Mouse (Mus musculus): ENCODE measurements around the gene Shd. TPM values are rescaled to one million over a fixed set of nuclear protein-coding genes. Genes with fewer than 3 reads are reported as not detected.

Gene Shd
- polyA plus RNA-seq, 1 experiment from 2014 or later: 109 TPM

DNA sequence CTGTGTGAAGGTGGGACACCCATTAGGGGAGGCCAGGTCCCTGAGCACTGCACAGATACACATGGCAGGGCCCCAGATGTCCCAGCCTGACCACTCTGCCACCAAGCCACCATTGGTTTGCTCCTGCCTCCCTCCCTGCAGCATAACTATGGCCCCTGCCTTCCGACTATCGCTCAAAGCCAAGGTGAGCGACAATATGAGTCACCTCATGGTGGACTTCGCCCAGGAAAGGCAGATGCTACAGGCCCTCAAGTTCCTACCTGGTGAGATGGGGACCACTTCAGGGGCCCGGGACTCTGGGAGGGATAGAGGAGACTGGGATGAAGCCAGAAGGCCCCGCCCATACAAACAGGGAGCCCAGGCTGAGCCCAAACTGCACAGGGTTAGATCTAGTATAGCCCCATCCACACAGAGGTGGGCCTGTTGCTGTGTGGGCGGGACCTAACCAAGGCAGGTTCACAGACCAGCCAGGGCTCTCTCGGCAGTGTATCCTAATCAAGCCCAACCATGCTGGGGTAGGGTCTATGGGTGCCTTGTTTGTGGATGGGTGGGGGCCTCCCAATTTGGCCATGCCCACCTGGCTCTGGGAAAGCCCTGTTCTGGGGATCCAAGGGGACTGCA is 20.1 kb downstream of the Shd start:
- H3K9ac ChIP-seq (ENCODE audit: low read length): no peak overlapping the region
- no peaks in the 10 kb centered on the region for H3K9me3 ChIP-seq (replicated peaks; ENCODE audit: control insufficient read depth, low read length)
- no peaks in the 10 kb centered on the region for H3K27me3 ChIP-seq (replicated peaks; ENCODE audit: control insufficient read depth, insufficient read depth, low read length)
- H3K4me1 ChIP-seq (ENCODE audit: control insufficient read depth, insufficient read depth, low read length): peaks cover 9% of the 10 kb centered on the region
- H3K27ac ChIP-seq (ENCODE audit: low read depth, low read length): no peak overlapping the region
- peaks cover 50% of the 10 kb centered on the region for H3K36me3 ChIP-seq (ENCODE audit: control insufficient read depth, insufficient read depth, low read length)
- DNase-seq (ENCODE audit: low spot score) (no peak), ATAC-seq (no peak)
- WGBS: 91% methylated on average over 8 of the region's 8 CpGs
- no peak overlapping the region for H3K4me3 ChIP-seq (ENCODE audit: low read depth, low read length)
- no peak overlapping the region for H3K4me2 ChIP-seq (ENCODE audit: low read length)

DNA sequence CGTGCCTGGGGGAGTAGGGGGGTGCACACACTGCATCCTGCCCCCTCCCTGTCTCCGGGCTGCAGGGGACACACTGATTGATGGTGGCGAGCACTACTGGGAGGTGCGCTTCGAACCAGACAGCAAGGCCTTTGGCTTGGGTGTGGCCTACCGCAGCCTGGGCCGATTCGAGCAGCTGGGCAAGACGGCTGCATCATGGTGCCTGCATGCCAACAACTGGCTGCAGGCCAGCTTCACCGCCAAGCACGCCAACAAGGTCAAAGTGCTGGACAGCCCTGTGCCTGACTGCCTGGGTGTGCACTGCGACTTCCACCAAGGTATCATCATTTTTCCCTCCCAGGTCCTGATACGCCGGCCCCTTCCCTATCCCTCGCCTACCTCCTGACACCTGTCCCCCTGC is 25.7 kb downstream of the Shd start:
- WGBS: 87% methylated on average over 15 of the region's 15 CpGs
- Histone ChIP-seq H3K4me2 (ENCODE audit: low read length) (no peak overlapping the region), H3K4me3 (ENCODE audit: low read depth, low read length) (no peak overlapping the region), H3K9ac (ENCODE audit: low read length) (no peak overlapping the region), H3K4me1 (ENCODE audit: control insufficient read depth, insufficient read depth, low read length) (0 out of 2 replicates have a peak, but pooled peaks cover 5% of the 10 kb centered on the region), H3K27me3 (replicated peaks; ENCODE audit: control insufficient read depth, insufficient read depth, low read length) (peaks cover 8% of the 10 kb centered on the region), H3K9me3 (replicated peaks; ENCODE audit: control insufficient read depth, low read length) (no peaks in the 10 kb centered on the region), H3K36me3 (ENCODE audit: control insufficient read depth, insufficient read depth, low read length) (peaks cover 47% of the 10 kb centered on the region), H3K27ac (ENCODE audit: low read depth, low read length) (no peak overlapping the region)
- no peak for ATAC-seq
- no peak for DNase-seq (ENCODE audit: low spot score)

- Histone ChIP-seq H3K9ac (ENCODE audit: low read length) (no peak overlapping the region), H3K27me3 (replicated peaks; ENCODE audit: control insufficient read depth, insufficient read depth, low read length) (peaks cover 8% of the 10 kb centered on the region), H3K4me3 (ENCODE audit: low read depth, low read length) (no peak overlapping the region), H3K9me3 (replicated peaks; ENCODE audit: control insufficient read depth, low read length) (no peaks in the 10 kb centered on the region), H3K4me1 (ENCODE audit: control insufficient read depth, insufficient read depth, low read length) (no peaks in the 10 kb centered on the region), H3K36me3 (ENCODE audit: control insufficient read depth, insufficient read depth, low read length) (peaks cover 16% of the 10 kb centered on the region), H3K4me2 (ENCODE audit: low read length) (no peak overlapping the region), H3K27ac (ENCODE audit: low read depth, low read length) (no peak overlapping the region)
- 9% methylated on average over 30 of the region's 30 CpGs for WGBS
- DNase-seq (ENCODE audit: low spot score) (no peak), ATAC-seq (0 out of 2 replicates have a peak, but pooled peaks have one; percentile 21)
Observed at GRCm38 (mm10) chr17:55999794-56000499, 29.7 kb downstream of the Shd start.

- no peak overlapping the region for H3K9ac ChIP-seq (ENCODE audit: low read length)
- ATAC-seq (no peak), DNase-seq (ENCODE audit: low spot score) (no peak)
- peaks cover 12% of the 10 kb centered on the region for H3K27me3 ChIP-seq (replicated peaks; ENCODE audit: control insufficient read depth, insufficient read depth, low read length)
- H3K4me1 ChIP-seq (ENCODE audit: control insufficient read depth, insufficient read depth, low read length): peaks cover 4% of the 10 kb centered on the region; the same call in 1 of the 2 replicates
- no peaks in the 10 kb centered on the region for H3K9me3 ChIP-seq (replicated peaks; ENCODE audit: control insufficient read depth, low read length)
- no peaks in the 10 kb centered on the region for H3K36me3 ChIP-seq (ENCODE audit: control insufficient read depth, insufficient read depth, low read length)
- no peak overlapping the region for H3K4me3 ChIP-seq (ENCODE audit: low read depth, low read length)
- H3K27ac ChIP-seq (ENCODE audit: low read depth, low read length): no peak overlapping the region
- WGBS: 88% methylated on average over 3 of the region's 3 CpGs
- no peak overlapping the region for H3K4me2 ChIP-seq (ENCODE audit: low read length)
Observed at GRCm38 (mm10) chr17:56003000-56003399, 32.7 kb downstream of the Shd start.

GRCm38 (mm10) chr17:56005415-56006061 is 35.3 kb downstream of the Shd start, which contains the start of the genes Stap2 and Mpnd:
TSS of gene Stap2 (minus strand) at chr17:56005584.
TSS of gene Mpnd (plus strand) at chr17:56005711.
- Histone ChIP-seq H3K4me2 (ENCODE audit: low read length) (no peak within 1 kb of the TSS), H3K4me1 (ENCODE audit: control insufficient read depth, insufficient read depth, low read length) (peaks cover 12% of the 10 kb centered on the region), H3K27me3 (replicated peaks; ENCODE audit: control insufficient read depth, insufficient read depth, low read length) (peaks cover 7% of the 10 kb centered on the region; the same call in 1 of the 2 replicates), H3K9ac (ENCODE audit: low read length) (no peak within 1 kb of the TSS), H3K4me3 (ENCODE audit: low read depth, low read length) (no peak within 1 kb of the TSS), H3K9me3 (replicated peaks; ENCODE audit: control insufficient read depth, low read length) (no peaks in the 10 kb centered on the region), H3K27ac (ENCODE audit: low read depth, low read length) (no peak within 1 kb of the TSS), H3K36me3 (ENCODE audit: control insufficient read depth, insufficient read depth, low read length) (no peaks in the 10 kb centered on the region)
- no peak for ATAC-seq
- WGBS: 57% methylated on average over 13 of the region's 13 CpGs
- DNase-seq (ENCODE audit: low spot score): peak; percentile 58

- Histone ChIP-seq H3K9ac (ENCODE audit: low read length) (no peak overlapping the region), H3K4me2 (ENCODE audit: low read length) (no peak overlapping the region), H3K9me3 (replicated peaks; ENCODE audit: control insufficient read depth, low read length) (no peaks in the 10 kb centered on the region), H3K4me1 (ENCODE audit: control insufficient read depth, insufficient read depth, low read length) (peaks cover 15% of the 10 kb centered on the region), H3K4me3 (ENCODE audit: low read depth, low read length) (no peak overlapping the region), H3K27me3 (replicated peaks; ENCODE audit: control insufficient read depth, insufficient read depth, low read length) (0 out of 2 replicates have a peak, but pooled peaks cover 4% of the 10 kb centered on the region), H3K36me3 (ENCODE audit: control insufficient read depth, insufficient read depth, low read length) (peaks cover 12% of the 10 kb centered on the region), H3K27ac (ENCODE audit: low read depth, low read length) (no peak overlapping the region)
- no peak for DNase-seq (ENCODE audit: low spot score)
- no peak for ATAC-seq
- WGBS: 43% methylated on average over 10 of the region's 10 CpGs
Observed at GRCm38 (mm10) chr17:56006956-56007355, 36.7 kb downstream of the Shd start.

DNA sequence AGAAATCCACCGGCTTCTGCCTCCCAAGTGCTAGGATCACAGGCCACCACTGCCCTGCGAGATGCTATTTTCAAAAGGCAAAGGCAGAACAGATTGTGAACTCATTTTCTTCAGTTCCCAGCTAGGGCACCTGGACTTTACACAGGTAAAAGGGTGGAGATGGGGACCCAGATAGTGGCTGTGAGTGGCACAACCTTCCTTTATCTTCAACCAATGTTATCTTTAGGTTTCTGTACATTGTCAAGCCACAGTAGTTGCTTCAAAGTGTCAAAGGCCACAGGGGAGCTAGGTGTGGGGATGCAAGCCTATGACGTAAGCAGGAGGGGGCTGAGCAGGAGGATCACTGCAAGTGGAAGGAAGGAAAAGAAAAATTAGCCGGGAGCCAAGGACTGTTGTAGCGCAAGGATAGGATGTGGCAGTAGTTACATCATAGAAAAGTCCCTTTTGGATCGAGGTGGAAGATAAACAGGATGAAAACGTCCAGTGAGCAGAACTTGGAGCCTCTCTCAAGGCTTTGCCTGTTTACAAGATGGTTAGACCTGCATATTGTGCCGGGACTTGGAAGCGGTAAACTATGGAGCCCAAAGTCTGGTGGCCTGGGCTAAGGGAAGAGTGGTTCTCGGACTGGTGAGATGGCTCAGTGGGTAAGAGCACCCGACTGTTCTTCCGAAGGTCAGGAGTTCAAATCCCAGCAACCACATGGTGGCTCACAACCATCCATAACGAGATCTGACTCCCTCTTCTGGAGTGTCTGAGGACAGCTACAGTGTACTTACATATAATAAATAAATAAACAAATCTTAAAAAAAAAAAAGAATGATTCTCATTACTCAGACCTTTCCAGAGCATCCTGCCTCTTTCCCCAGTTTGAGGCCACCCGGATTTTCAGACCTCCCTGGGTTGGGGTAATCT is 37.4 kb downstream of the Shd start:
- 36% methylated on average over 13 of the region's 14 CpGs for WGBS
- no peak for ATAC-seq
- peaks cover 19% of the 10 kb centered on the region for H3K36me3 ChIP-seq (ENCODE audit: control insufficient read depth, insufficient read depth, low read length)

DNA sequence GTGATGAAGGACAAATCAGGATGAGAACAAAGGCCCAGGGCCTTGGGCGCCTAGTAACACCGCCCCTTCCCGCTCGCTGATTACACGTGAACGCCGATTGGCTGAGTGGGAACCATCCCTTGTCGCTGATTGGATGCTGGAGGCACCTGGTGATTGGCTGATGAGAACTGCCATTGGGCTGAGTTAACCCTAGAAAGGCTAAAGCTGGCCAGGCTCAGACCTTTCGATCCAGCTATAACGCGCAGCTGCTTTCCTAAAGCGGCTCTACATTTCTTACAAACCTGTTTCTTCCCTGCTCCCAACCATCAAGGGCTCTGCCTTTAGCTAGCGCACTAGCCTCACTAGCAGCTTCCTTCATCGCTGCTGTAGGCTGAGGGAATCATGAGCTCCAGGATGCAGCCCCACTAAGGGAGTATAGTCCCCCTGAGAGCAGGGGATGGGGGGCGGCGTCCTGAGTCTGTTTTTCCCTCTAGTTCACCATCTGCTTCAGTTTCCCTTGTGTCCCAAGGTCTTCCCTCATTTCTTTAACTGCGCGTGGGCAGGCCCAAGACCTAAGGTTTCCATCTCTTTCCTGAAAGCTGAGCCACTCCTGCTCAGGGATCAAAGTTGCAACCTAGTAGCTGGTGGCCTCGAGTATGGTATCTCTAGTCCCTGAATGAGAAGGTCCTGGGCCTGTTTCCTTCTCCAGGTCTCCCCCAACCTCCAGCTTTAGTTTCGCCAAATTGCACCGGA is 38.3 kb downstream of the Shd start:
- peak overlapping the region; percentile 87 for H3K9ac ChIP-seq (ENCODE audit: low read length)
- H3K4me3 ChIP-seq (ENCODE audit: low read depth, low read length): peak overlapping the region; percentile 82
- ATAC-seq (peak; percentile 93), DNase-seq (ENCODE audit: low spot score) (peak; percentile 99)
- 0% methylated on average over 21 of the region's 21 CpGs for WGBS
- H3K4me2 ChIP-seq (ENCODE audit: low read length): peak overlapping the region; percentile 100
- peaks cover 15% of the 10 kb centered on the region for H3K4me1 ChIP-seq (ENCODE audit: control insufficient read depth, insufficient read depth, low read length)
- H3K36me3 ChIP-seq (ENCODE audit: control insufficient read depth, insufficient read depth, low read length): peaks cover 25% of the 10 kb centered on the region
- 0 out of 2 replicates have a peak, but pooled peaks cover 4% of the 10 kb centered on the region for H3K27me3 ChIP-seq (replicated peaks; ENCODE audit: control insufficient read depth, insufficient read depth, low read length)
- no peaks in the 10 kb centered on the region for H3K9me3 ChIP-seq (replicated peaks; ENCODE audit: control insufficient read depth, low read length)
- peak overlapping the region; percentile 94 for H3K27ac ChIP-seq (ENCODE audit: low read depth, low read length)

More for the DNA sequence above, 37.4 kb downstream of the Shd start:
- no peaks in the 10 kb centered on the region for H3K9me3 ChIP-seq (replicated peaks; ENCODE audit: control insufficient read depth, low read length)
- peak overlapping the region; percentile 94 for H3K27ac ChIP-seq (ENCODE audit: low read depth, low read length)
- H3K9ac ChIP-seq (ENCODE audit: low read length): peak overlapping the region; percentile 36
- H3K27me3 ChIP-seq (replicated peaks; ENCODE audit: control insufficient read depth, insufficient read depth, low read length): 0 out of 2 replicates have a peak, but pooled peaks cover 4% of the 10 kb centered on the region
- H3K4me2 ChIP-seq (ENCODE audit: low read length): peak overlapping the region; percentile 100
- no peak for DNase-seq (ENCODE audit: low spot score)
- peaks cover 15% of the 10 kb centered on the region for H3K4me1 ChIP-seq (ENCODE audit: control insufficient read depth, insufficient read depth, low read length)
- peak overlapping the region; percentile 82 for H3K4me3 ChIP-seq (ENCODE audit: low read depth, low read length)
